Mouse (Mus musculus) gastrocnemius, postnatal 14 days (tissue): Measurements from ENCODE around the gene Plgrkt. TPM values are rescaled to one million over a fixed set of nuclear protein-coding genes. Genes with fewer than 3 reads are reported as not detected.

Source experiments
- DNase-seq: peaks from one replicate; pipeline ENCODE4 v3.0.0; 2021; ENCODE audit warnings: mixed read lengths
- intact Hi-C: fragments of 180-260 bp; cut with DNase I; formaldehyde crosslinking; loops from one replicate; pipeline ENCODE4 v1.15.1; 2025; ENCODE audit warnings: low total_unique reads
- total RNA-seq, 2 experiments: library from RNA; stranded (reverse); gene quantifications; 2 replicates each; pipeline ENCODE4 v1.2.3; 2021

The Plgrkt gene
- total RNA-seq, 2 experiments from 2014 or later: 19.9 to 22.5 TPM

GRCm38 (mm10) chr19:29362173-29362930 lies 4.8 kb downstream of the Plgrkt start:
- no peak for DNase-seq
- intact Hi-C loops: loop anchor here (5.0 to 10.0 kb wide), 2 partner anchors 140 to 202 kb away; no protein-coding TSS in a partner anchor

- intact Hi-C loops: loop anchor here (5.0 to 10.0 kb wide), 2 partner anchors 141 to 203 kb away; no protein-coding TSS in a partner anchor
- peak; percentile 92 for DNase-seq
Measured at GRCm38 (mm10) chr19:29361468-29362130, 5.6 kb downstream of the Plgrkt start.

GRCm38 (mm10) chr19:29360251-29360650 lies 6.9 kb downstream of the Plgrkt start:
- no peak for DNase-seq
- intact Hi-C loops: loop anchor here (5.0 to 10.0 kb wide), 2 partner anchors 142 to 205 kb away; no protein-coding TSS in a partner anchor

GRCm38 (mm10) chr19:29356281-29356680 lies 10.9 kb downstream of the Plgrkt start:
- no peak for DNase-seq
- intact Hi-C loops: loop anchor here (5.0 to 10.0 kb wide), 2 partner anchors 291 to 379 kb away; no protein-coding TSS in a partner anchor

- intact Hi-C loops: loop anchor here (5.0 to 10.0 kb wide), 2 partner anchors 290 to 378 kb away; no protein-coding TSS in a partner anchor
- DNase-seq: peak; percentile 90
Measured at GRCm38 (mm10) chr19:29354895-29355877, 12.0 kb downstream of the Plgrkt start.

GRCm38 (mm10) chr19:29350991-29351390 lies 16.2 kb downstream of the Plgrkt start:
- intact Hi-C loops: loop anchor here (10.0 kb wide), 1 partner anchor 286 kb away; no protein-coding TSS in a partner anchor

GRCm38 (mm10) chr19:29345636-29346035 lies 21.6 kb downstream of the Plgrkt start:
- intact Hi-C loops: no loop called here
- DNase-seq: no peak

More at GRCm38 (mm10) chr19:29350991-29351390, 16.2 kb downstream of the Plgrkt start:
- DNase-seq: no peak

GRCm38 (mm10) chr19:29344868-29345267 lies 22.3 kb downstream of the Plgrkt start:
- intact Hi-C loops: no loop called here
- no peak for DNase-seq

GRCm38 (mm10) chr19:29342281-29342680 lies 24.9 kb downstream of the Plgrkt start:
- intact Hi-C loops: no loop called here
- no peak for DNase-seq

GRCm38 (mm10) chr19:29341029-29341428 lies 26.2 kb downstream of the Plgrkt start:
- intact Hi-C loops: no loop called here

GRCm38 (mm10) chr19:29336624-29337023 lies 30.6 kb downstream of the Plgrkt start:
- DNase-seq: no peak
- intact Hi-C loops: no loop called here

More at GRCm38 (mm10) chr19:29341029-29341428, 26.2 kb downstream of the Plgrkt start:
- DNase-seq: no peak

GRCm38 (mm10) chr19:29334068-29334745 lies 33.0 kb downstream of the Plgrkt start, which contains the start of gene Rln1:
Gene Rln1 (minus strand): TSS chr19:29334670.
- intact Hi-C loops: no loop called here
- DNase-seq: peak; percentile 5

- no peak for DNase-seq
Measured at GRCm38 (mm10) chr19:29326822-29327552, 40.2 kb downstream of the Plgrkt start.

GRCm38 (mm10) chr19:29326396-29326795 lies 40.8 kb downstream of the Plgrkt start:
- DNase-seq: no peak
- intact Hi-C loops: no loop called here

More at GRCm38 (mm10) chr19:29326822-29327552, 40.2 kb downstream of the Plgrkt start:
- intact Hi-C loops: no loop called here

GRCm38 (mm10) chr19:29325852-29326180 lies 41.4 kb downstream of the Plgrkt start:
- intact Hi-C loops: no loop called here
- no peak for DNase-seq

GRCm38 (mm10) chr19:29325053-29325851 lies 41.9 kb downstream of the Plgrkt start, which contains the start of gene Insl6:
Gene Insl6 (minus strand): TSS chr19:29325356.
- intact Hi-C loops: no loop called here
- DNase-seq: peak; percentile 78

GRCm38 (mm10) chr19:29323416-29324049 lies 43.7 kb downstream of the Plgrkt start:
- intact Hi-C loops: no loop called here
- no peak for DNase-seq
